8 mouse cellular contexts compared by ENCODE assay signal in genomic region chr4:150743103-150743502, GRCm38 (mm10).
DNase-seq lines count a peak whose midpoint lies in the region; ATAC-seq and TF ChIP-seq lines count a peak whose summit lies in the region.

No protein-coding gene starts in this region.

- peaks cover 0 to 7% of the 10 kb centered on the region in 2 experiments; a peak in 2 of 4 replicates for H3K36me3 ChIP-seq in MEL (ENCODE audit: control insufficient read depth in 1 of 2, insufficient read depth in 2 of 2, low read length in 2 of 2)
- H3K36me3 ChIP-seq in embryonic facial prominence, embryonic 11.5 days (replicated peaks; ENCODE audit: control insufficient read depth, insufficient read depth, low read depth, low read length): no peaks in the 10 kb centered on the region
- H3K36me3 ChIP-seq in midbrain, embryonic 10.5 days: no peaks in the 10 kb centered on the region

- TF ChIP-seq POLR2A in MEL (IDR thresholded peaks at IDR 0.05; ENCODE audit: control insufficient read depth in 1 of 2, insufficient read depth in 1 of 2, low read depth in 1 of 2, low read length in 2 of 2, poor library complexity in 1 of 2): no peak

- H3K9me3 ChIP-seq in MEL (replicated peaks; ENCODE audit: insufficient read depth, low read length): no peaks in the 10 kb centered on the region
- H3K9me3 ChIP-seq in embryonic facial prominence, embryonic 11.5 days (replicated peaks; ENCODE audit: control insufficient read depth, low read length): no peaks in the 10 kb centered on the region
- no peaks in the 10 kb centered on the region for H3K9me3 ChIP-seq in midbrain, embryonic 10.5 days (replicated peaks)

- H3K9ac ChIP-seq in MEL (ENCODE audit: control insufficient read depth, low read depth, low read length, poor library complexity, severe bottlenecking): no peak overlapping the region
- no peak overlapping the region for H3K9ac ChIP-seq in embryonic facial prominence, embryonic 11.5 days (replicated peaks; ENCODE audit: low read length)

- WGBS in embryonic facial prominence, embryonic 11.5 days: 22% methylated on average over 6 of the region's 6 CpGs
- WGBS in midbrain, embryonic 10.5 days: 28% methylated on average over 6 of the region's 6 CpGs

- H3K4me2 ChIP-seq in embryonic facial prominence, embryonic 11.5 days (ENCODE audit: low read depth, low read length): no peak overlapping the region

- H3K4me3 ChIP-seq in MEL (ENCODE audit: control insufficient read depth in 1 of 2, insufficient read depth in 1 of 2, low read depth in 2 of 2, low read length in 2 of 2): peak overlapping the region; percentile 21 to 37; a peak in 3 of 4 replicates
- no peak overlapping the region for H3K4me3 ChIP-seq in embryonic facial prominence, embryonic 11.5 days (ENCODE audit: low read depth, low read length)
- H3K4me3 ChIP-seq in midbrain, embryonic 10.5 days: no peak overlapping the region

- peak; percentile 72 for DNase-seq in MEL (ENCODE audit: low read depth, low spot score)
- DNase-seq in embryonic facial prominence, embryonic 11.5 days (ENCODE audit: low spot score): peak; percentile 61
- DNase-seq in kidney, postnatal 36 days: peak; percentile 45 to 69
- peak; percentile 31 for DNase-seq in midbrain, embryonic 10.5 days (ENCODE audit: low spot score)
- DNase-seq in cerebellum, adult 9-10 months: no peak
- no peak for DNase-seq in spleen, postnatal 36 days (ENCODE audit: low spot score in 2 of 2)
- DNase-seq in heart, postnatal 25 days (ENCODE audit: low spot score): no peak
- no peak for DNase-seq in left cerebral cortex, postnatal 25 days (ENCODE audit: low spot score in 2 of 2)

- intact Hi-C loops in heart, postnatal 25 days (cut with DNase I): no loop called here
- intact Hi-C loops in left cerebral cortex, postnatal 25 days (cut with DNase I): no loop called here

- no peaks in the 10 kb centered on the region for H3K79me2 ChIP-seq in MEL (ENCODE audit: control insufficient read depth, insufficient read depth, low read length, poor library complexity)

- ATAC-seq in embryonic facial prominence, embryonic 11.5 days (replicated peaks; ENCODE audit: insufficient number of reproducible peaks, low FRiP score, low TSS enrichment, low read depth): peak; percentile 34; the same call in 1 of the 2 replicates

- TF ChIP-seq EP300 in MEL (IDR thresholded peaks at IDR 0.05; ENCODE audit: low read depth in 1 of 2, low read length in 2 of 2): no peak

- peaks cover 0 to 15% of the 10 kb centered on the region in 2 experiments; a peak in 3 of 4 replicates for H3K4me1 ChIP-seq in MEL (ENCODE audit: control insufficient read depth in 1 of 2, insufficient read depth in 2 of 2, low read length in 2 of 2)
- peaks cover 3% of the 10 kb centered on the region for H3K4me1 ChIP-seq in embryonic facial prominence, embryonic 11.5 days (ENCODE audit: control insufficient read depth, insufficient read depth, low read length)
- peaks cover 30% of the 10 kb centered on the region for H3K4me1 ChIP-seq in midbrain, embryonic 10.5 days

- H3K27ac ChIP-seq in MEL (ENCODE audit: control insufficient read depth, low read depth, low read length): no peak overlapping the region
- H3K27ac ChIP-seq in embryonic facial prominence, embryonic 11.5 days (replicated peaks; ENCODE audit: low read depth, low read length): no peak overlapping the region
- peak overlapping the region; percentile 59; the same call in 1 of the 2 replicates for H3K27ac ChIP-seq in midbrain, embryonic 10.5 days (replicated peaks)

- H3K27me3 ChIP-seq in MEL (ENCODE audit: control insufficient read depth in 1 of 2, insufficient read depth in 2 of 2, low read length in 2 of 2): no peaks in the 10 kb centered on the region
- no peaks in the 10 kb centered on the region for H3K27me3 ChIP-seq in embryonic facial prominence, embryonic 11.5 days (ENCODE audit: control insufficient read depth, insufficient read depth, low read length)
- no peaks in the 10 kb centered on the region for H3K27me3 ChIP-seq in midbrain, embryonic 10.5 days (ENCODE audit: low read depth, poor library complexity, severe bottlenecking)

- TF ChIP-seq RAD21 in MEL (IDR thresholded peaks at IDR 0.05; ENCODE audit: low read depth, low read length): no peak

- TF ChIP-seq CTCF in MEL (IDR thresholded peaks at IDR 0.05 in 2 of 3, conservative IDR thresholded peaks at IDR 0.05 in 1 of 3; ENCODE audit: control insufficient read depth in 1 of 3, insufficient read depth in 1 of 3, low read depth in 2 of 3, low read length in 3 of 3, poor library complexity in 1 of 3, severe bottlenecking in 1 of 3): no peak

TF ChIP-seq in MEL, 35 proteins besides CTCF, POLR2A, EP300 and RAD21:
- TF ChIP-seq MAFK (IDR thresholded peaks at IDR 0.05; ENCODE audit: borderline replicate concordance, low read depth, low read length) (no peak), ZKSCAN1 (IDR thresholded peaks at IDR 0.05; ENCODE audit: low read depth, low read length) (no peak), GATA1 (IDR thresholded peaks at IDR 0.05; ENCODE audit: low read depth, low read length) (no peak), KAT2A (conservative IDR thresholded peaks at IDR 0.05; ENCODE audit: low read depth, low read length) (no peak), MYC (IDR thresholded peaks at IDR 0.05; ENCODE audit: low read depth, low read length) (no peak), MAZ (IDR thresholded peaks at IDR 0.05; ENCODE audit: low read depth, low read length) (no peak), RCOR1 (IDR thresholded peaks at IDR 0.05; ENCODE audit: low read depth, low read length) (no peak), USF2 (IDR thresholded peaks at IDR 0.05; ENCODE audit: borderline replicate concordance in 1 of 2, insufficient read depth in 1 of 2, low read depth in 1 of 2, low read length in 2 of 2) (no peak), ZMIZ1 (IDR thresholded peaks at IDR 0.05; ENCODE audit: low read depth, low read length) (no peak), CHD1 (IDR thresholded peaks at IDR 0.05; ENCODE audit: low read depth, low read length) (no peak), TCF12 (IDR thresholded peaks at IDR 0.05; ENCODE audit: low read depth, low read length) (no peak), ETS1 (IDR thresholded peaks at IDR 0.05; ENCODE audit: low read depth, low read length) (no peak), ELF1 (IDR thresholded peaks at IDR 0.05; ENCODE audit: low read depth, low read length) (no peak), JUND (IDR thresholded peaks at IDR 0.05; ENCODE audit: low read depth, low read length) (no peak), TAL1 (IDR thresholded peaks at IDR 0.05; ENCODE audit: low read length) (no peak), TBP (IDR thresholded peaks at IDR 0.05; ENCODE audit: low read depth, low read length) (no peak)

Comparison
In these comparisons a context has a peak if more than half of its experiments do, and no peak if none do; other contexts are left out.
1. DNase-seq: peak in MEL (single experiment), embryonic facial prominence, embryonic 11.5 days (single experiment), kidney, postnatal 36 days (2 of 2) and midbrain, embryonic 10.5 days (single experiment); none in cerebellum, adult 9-10 months (single experiment), spleen, postnatal 36 days (0 of 2), heart, postnatal 25 days (single experiment) and left cerebral cortex, postnatal 25 days (0 of 2).
2. H3K4me3 ChIP-seq: peak in MEL (2 of 2); none in embryonic facial prominence, embryonic 11.5 days (single experiment) and midbrain, embryonic 10.5 days (single experiment).